Mouse (Mus musculus) liver, embryonic 12.5 days (tissue): Measurements from ENCODE around the gene Smpd2. TPM values are rescaled to one million over a fixed set of nuclear protein-coding genes. Genes with fewer than 3 reads are reported as not detected.

Source experiments
- ATAC-seq: fragments of 200-750 bp; cut with Nextera tagmentation; 2 replicates; pipeline ENCODE4 v1.8.0; 2017; ENCODE audit warnings: moderate number of reproducible peaks, mild to moderate bottlenecking, moderate library complexity
- H3K27ac ChIP-seq: fragments of 300-500 bp; sonication (generic); 2 replicates; pipeline ENCODE4 v1.5.1; 2016; ENCODE audit warnings: mild to moderate bottlenecking
- H3K27me3 ChIP-seq: fragments of 300-500 bp; sonication (generic); replicated peaks from 2 replicates; pipeline ENCODE4 v1.6.1; 2016; ENCODE audit warnings: mild to moderate bottlenecking, moderate library complexity
- H3K36me3 ChIP-seq: fragments of 300-500 bp; sonication (generic); 2 replicates; pipeline ENCODE4 v1.6.1; 2016; ENCODE audit warnings: mild to moderate bottlenecking, moderate library complexity
- H3K4me1 ChIP-seq: fragments of 300-500 bp; sonication (generic); 2 replicates; pipeline ENCODE4 v1.6.1; 2016
- H3K4me2 ChIP-seq: fragments of 300-500 bp; sonication (generic); 2 replicates; pipeline ENCODE4 v1.6.1; 2016; ENCODE audit warnings: mild to moderate bottlenecking, moderate library complexity
- H3K4me3 ChIP-seq: fragments of 300-500 bp; sonication (generic); 2 replicates; pipeline ENCODE4 v1.5.1; 2016; ENCODE audit warnings: mild to moderate bottlenecking, moderate library complexity
- H3K9ac ChIP-seq: fragments of 300-500 bp; sonication (generic); 2 replicates; pipeline ENCODE4 v1.6.1; 2016; ENCODE audit warnings: mild to moderate bottlenecking, moderate library complexity
- H3K9me3 ChIP-seq: fragments of 300-500 bp; sonication (generic); replicated peaks from 2 replicates; pipeline ENCODE4 v1.6.1; 2016; ENCODE audit warnings: mild to moderate bottlenecking, moderate library complexity
- WGBS: fragments of 180-500 bp; shearing (Covaris S2); methylation state at CpG from one replicate; pipeline ENCODE4 v1.1.7; 2016; ENCODE audit not compliant: insufficient replicate concordance; 5-methylcytosine and 5-hydroxymethylcytosine counted together
- polyA plus RNA-seq: library from polyadenylated mRNA; unstranded; fragments of >200 nt; fragmentation: Nextera tagmentation; extraction: Ambion mirVana; gene quantifications from 2 replicates; pipeline ENCODE4 v1.2.1, GENCODE M21; 2016

The Smpd2 gene
- polyA plus RNA-seq, 1 experiment from 2014 or later = 13.4 TPM

DNA sequence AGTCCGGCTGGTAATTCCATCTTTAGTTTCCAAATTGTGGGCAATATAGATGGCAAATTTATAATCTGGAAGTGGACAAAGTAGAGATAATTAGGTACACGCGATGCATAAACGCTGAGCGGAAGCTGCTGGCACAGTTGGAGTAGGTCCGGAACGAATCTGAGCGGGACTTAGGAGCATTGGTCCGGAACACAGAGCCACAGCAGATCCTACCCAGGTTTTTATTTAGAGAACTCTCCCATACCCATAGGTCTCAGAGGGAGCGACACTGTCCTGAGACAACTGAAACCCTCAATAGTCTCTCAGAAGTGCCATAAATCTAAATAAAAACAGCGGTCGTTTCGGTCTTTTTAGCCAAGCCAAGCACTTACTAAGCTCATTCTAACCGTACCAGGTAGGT is 40.5 kb downstream of the Smpd2 start:
- H3K9me3 ChIP-seq = no peaks in the 10 kb centered on the region
- H3K4me3 ChIP-seq = peak overlapping the region; percentile 72
- peak; percentile 33 for ATAC-seq
- H3K27me3 ChIP-seq = no peaks in the 10 kb centered on the region
- H3K9ac ChIP-seq = peak overlapping the region; percentile 79
- peak overlapping the region; percentile 81 for H3K27ac ChIP-seq
- 19% methylated on average over 14 of the region's 14 CpGs for WGBS
- H3K36me3 ChIP-seq = peaks cover 20% of the 10 kb centered on the region
- H3K4me2 ChIP-seq = peak overlapping the region; percentile 86
- H3K4me1 ChIP-seq = peaks cover 41% of the 10 kb centered on the region

DNA sequence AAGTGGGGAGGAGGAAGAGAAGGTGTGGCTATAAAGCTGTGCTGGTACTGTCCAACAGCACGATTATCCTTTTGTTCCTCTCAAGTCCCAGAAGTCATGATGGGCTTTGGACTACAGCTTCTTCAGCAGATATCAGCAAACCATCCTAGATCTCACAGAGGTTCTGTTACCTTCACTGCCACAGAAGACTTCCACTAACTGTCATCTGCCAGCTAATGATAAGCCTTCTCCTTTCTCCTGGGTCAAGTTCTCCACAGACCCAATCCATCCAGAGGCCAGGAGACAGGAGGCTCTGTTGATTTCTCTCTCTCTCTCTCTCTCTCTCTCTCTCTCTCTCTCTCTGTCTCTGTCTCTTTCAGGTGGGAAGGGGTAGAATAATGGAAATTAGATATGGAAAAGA is 42.0 kb downstream of the Smpd2 start:
- Histone ChIP-seq H3K4me1 (peaks cover 41% of the 10 kb centered on the region), H3K36me3 (peaks cover 17% of the 10 kb centered on the region), H3K27ac (no peak overlapping the region), H3K4me2 (peak overlapping the region; percentile 2; the same call in 1 of the 2 replicates), H3K9ac (no peak overlapping the region), H3K9me3 (no peaks in the 10 kb centered on the region), H3K4me3 (no peak overlapping the region), H3K27me3 (no peaks in the 10 kb centered on the region)
- 7% methylated on average over 1 of the region's 1 CpGs for WGBS
- no peak for ATAC-seq

Other genes starting within 250 kb of the Smpd2 start
- 12.9 and 13.2 TPM in 2 replicates for gene Fig4, start 187.1 kb downstream of the Smpd2 start, polyA plus RNA-seq
- gene Ak9, start 186.4 kb downstream of the Smpd2 start, polyA plus RNA-seq = not detected in 2 replicates
- gene Zbtb24, start 40.0 kb downstream of the Smpd2 start, polyA plus RNA-seq = 7.3 and 8.5 TPM in 2 replicates
- 10.6 TPM in 2 replicates for gene Mical1, start 14.1 kb downstream of the Smpd2 start, polyA plus RNA-seq
- gene Ppil6, start 70 bp upstream of the Smpd2 start, polyA plus RNA-seq = 0.12 TPM in 1 of 2 replicates, not detected in the other
- gene Cd164, start 29.0 kb upstream of the Smpd2 start, polyA plus RNA-seq = 83.6 TPM in 2 replicates
- 0.08 TPM in 2 replicates for gene Ccdc162, start 226.3 kb upstream of the Smpd2 start, polyA plus RNA-seq